Mouse (Mus musculus) olfactory bulb, adult 2 months (tissue): ENCODE measurements around the gene Slc12a5. TPM values are rescaled to one million over a fixed set of nuclear protein-coding genes. Genes with fewer than 3 reads are reported as not detected.

Experiments used
- H3K27ac ChIP-seq: fragments of 200-500 bp; 2 replicates; pipeline ENCODE4 v1.5.1; 2012; ENCODE audit warnings: low read depth, low read length; ENCODE audit not compliant: insufficient read depth
- H3K4me1 ChIP-seq: fragments of 200-500 bp; 2 replicates; pipeline ENCODE4 v1.6.1; 2012; ENCODE audit warnings: low read length; ENCODE audit not compliant: control insufficient read depth, insufficient read depth
- H3K4me3 ChIP-seq: fragments of 200-500 bp; 2 replicates; pipeline ENCODE4 v1.5.1; 2012; ENCODE audit warnings: mild to moderate bottlenecking, low read depth, low read length, moderate library complexity; ENCODE audit not compliant: insufficient read depth
- CTCF ChIP-seq: fragments of 200-500 bp; IDR thresholded peaks from 2 replicates; pipeline ENCODE4 v1.5.1; 2012; ENCODE audit warnings: low read depth, mild to moderate bottlenecking, low read length, moderate library complexity; ENCODE audit not compliant: insufficient read depth
- POLR2A ChIP-seq: fragments of 200-500 bp; IDR thresholded peaks from 2 replicates; pipeline ENCODE4 v1.6.1; 2012; ENCODE audit warnings: mild to moderate bottlenecking, low read depth, low read length, moderate library complexity; ENCODE audit not compliant: insufficient read depth
- WGBS: fragments of 180-500 bp; shearing (Covaris S2); methylation state at CpG from one replicate; pipeline ENCODE4 v1.1.7; 2018; 5-methylcytosine and 5-hydroxymethylcytosine counted together
- polyA plus RNA-seq: library from polyadenylated mRNA; stranded (reverse); fragments of >200 nt; gene quantifications from 2 replicates; pipeline ENCODE4 v1.2.4, GENCODE M21; 2012; ENCODE audit warnings: low replicate concordance; ENCODE audit not compliant: missing spikeins, insufficient read depth, insufficient read length

The Slc12a5 gene
- polyA plus RNA-seq, 1 experiment: not detected

- WGBS: 71% methylated on average over 13 of the region's 13 CpGs
These were observed 28.2 kb downstream of the Slc12a5 start for GRCm38 (mm10) chr2:164988777-164989176.

GRCm38 (mm10) chr2:164991111-164991510, 30.5 kb downstream of the Slc12a5 start:
- H3K4me1 ChIP-seq: peaks cover 37% of the 10 kb centered on the region
- H3K27ac ChIP-seq: no peak overlapping the region
- TF ChIP-seq CTCF: no peak
- no peak for TF ChIP-seq POLR2A
- 72% methylated on average over 3 of the region's 3 CpGs for WGBS
- H3K4me3 ChIP-seq: no peak overlapping the region

More at GRCm38 (mm10) chr2:164988777-164989176, 28.2 kb downstream of the Slc12a5 start:
- Histone ChIP-seq H3K4me3 (no peak overlapping the region), H3K27ac (no peak overlapping the region), H3K4me1 (peaks cover 13% of the 10 kb centered on the region)
- TF ChIP-seq POLR2A (no peak), CTCF (no peak)

- TF ChIP-seq CTCF (no peak), POLR2A (no peak)
- peaks cover 40% of the 10 kb centered on the region for H3K4me1 ChIP-seq
- H3K4me3 ChIP-seq: no peak overlapping the region
- 42% methylated on average over 10 of the region's 10 CpGs for WGBS
- no peak overlapping the region for H3K27ac ChIP-seq
These were observed 31.2 kb downstream of the Slc12a5 start for GRCm38 (mm10) chr2:164991808-164992207.

GRCm38 (mm10) chr2:164994156-164994555, 33.6 kb downstream of the Slc12a5 start:
- Histone ChIP-seq H3K27ac (0 out of 2 replicates have a peak overlapping the region, but pooled peaks have one; percentile 27), H3K4me1 (peaks cover 62% of the 10 kb centered on the region), H3K4me3 (no peak overlapping the region)
- WGBS: 77% methylated on average over 11 of the region's 11 CpGs
- no peak for TF ChIP-seq CTCF
- TF ChIP-seq POLR2A: no peak

- peak overlapping the region; percentile 27 for H3K27ac ChIP-seq
- H3K4me3 ChIP-seq: no peak overlapping the region
- 43% methylated on average over 21 of the region's 21 CpGs for WGBS
- H3K4me1 ChIP-seq: peaks cover 62% of the 10 kb centered on the region
- TF ChIP-seq CTCF (no peak), POLR2A (no peak)
These were observed 34.2 kb downstream of the Slc12a5 start for GRCm38 (mm10) chr2:164994659-164995428.

- Histone ChIP-seq H3K4me3 (no peak overlapping the region), H3K27ac (no peak overlapping the region), H3K4me1 (peaks cover 58% of the 10 kb centered on the region)
- TF ChIP-seq CTCF: no peak
- TF ChIP-seq POLR2A: 0 out of 2 replicates have a peak, but pooled peaks have one; percentile 20
- WGBS: 37% methylated on average over 11 of the region's 11 CpGs
These were observed 35.4 kb downstream of the Slc12a5 start for GRCm38 (mm10) chr2:164995976-164996375.

- Histone ChIP-seq H3K27ac (no peak overlapping the region; the same call in none of the 2 replicates), H3K4me3 (no peak overlapping the region), H3K4me1 (peaks cover 54% of the 10 kb centered on the region)
- WGBS: 26% methylated on average over 47 of the region's 49 CpGs
- TF ChIP-seq POLR2A (no peak), CTCF (no peak)
These were observed 36.5 kb downstream of the Slc12a5 start for GRCm38 (mm10) chr2:164996848-164997720.

- 24% methylated on average over 52 of the region's 52 CpGs for WGBS
- TF ChIP-seq POLR2A (no peak), CTCF (no peak)
- Histone ChIP-seq H3K4me1 (peaks cover 52% of the 10 kb centered on the region), H3K4me3 (no peak overlapping the region), H3K27ac (peak overlapping the region; percentile 23; the same call in 1 of the 2 replicates)
These were observed 37.3 kb downstream of the Slc12a5 start for GRCm38 (mm10) chr2:164997721-164998428.
